Mouse (Mus musculus): ENCODE data around the gene Tmem212. TPM values are rescaled to one million over a fixed set of nuclear protein-coding genes. Genes with fewer than 3 reads are reported as not detected.
A peak's percentile ranks its signal among the peaks of the same experiment; 100 is the strongest.

The Tmem212 gene
- polyA plus RNA-seq, 1 experiment, result not detected

- TF ChIP-seq MYOG (IDR thresholded peaks at IDR 0.05; ENCODE audit: control insufficient read depth, extremely low read depth, insufficient read length), result no peak
- no peak for TF ChIP-seq MAX (IDR thresholded peaks at IDR 0.05)
- TF ChIP-seq CEBPB (IDR thresholded peaks at IDR 0.05; ENCODE audit: low read depth), result no peak
- no peak for TF ChIP-seq FOSL1 (IDR thresholded peaks at IDR 0.05; ENCODE audit: insufficient read depth, low read length, poor library complexity, severe bottlenecking)
- TF ChIP-seq MYOD1 (IDR thresholded peaks at IDR 0.05; ENCODE audit: control insufficient read depth, insufficient read length, low read depth), result no peak
- no peak for TF ChIP-seq CTCF (IDR thresholded peaks at IDR 0.05; ENCODE audit: control insufficient read depth, insufficient read depth, insufficient read length)
- TF ChIP-seq USF1 (IDR thresholded peaks at IDR 0.05; ENCODE audit: low read depth), result no peak
- H3K27me3 ChIP-seq (ENCODE audit: control insufficient read depth, insufficient read depth, insufficient read length), result no peaks in the 10 kb centered on the region
Measured at GRCm38 (mm10) chr3:27854431-27855180, 41.6 kb downstream of the Tmem212 start.

GRCm38 (mm10) chr3:27843266-27843665 lies 52.9 kb downstream of the Tmem212 start:
- Histone ChIP-seq H3K36me3 (ENCODE audit: control insufficient read depth, insufficient read depth) (no peaks in the 10 kb centered on the region), H3K27me3 (ENCODE audit: control insufficient read depth, insufficient read depth, insufficient read length) (no peaks in the 10 kb centered on the region), H3K79me2 (ENCODE audit: control insufficient read depth, insufficient read depth) (no peaks in the 10 kb centered on the region), H3K79me3 (ENCODE audit: low read depth) (no peaks in the 10 kb centered on the region), H3K4me3 (ENCODE audit: insufficient read depth, poor library complexity, severe bottlenecking) (no peak overlapping the region), H3ac (ENCODE audit: control insufficient read depth, insufficient read length, low read depth) (no peak overlapping the region)
- TF ChIP-seq MYOG (IDR thresholded peaks at IDR 0.05; ENCODE audit: control insufficient read depth, extremely low read depth, insufficient read length) (no peak), FOSL1 (IDR thresholded peaks at IDR 0.05; ENCODE audit: insufficient read depth, low read length, poor library complexity, severe bottlenecking) (no peak), CEBPB (IDR thresholded peaks at IDR 0.05; ENCODE audit: low read depth) (no peak), USF1 (IDR thresholded peaks at IDR 0.05; ENCODE audit: low read depth) (no peak), MYOD1 (IDR thresholded peaks at IDR 0.05; ENCODE audit: control insufficient read depth, insufficient read length, low read depth) (no peak), MAX (IDR thresholded peaks at IDR 0.05) (no peak), CTCF (IDR thresholded peaks at IDR 0.05; ENCODE audit: control insufficient read depth, insufficient read depth, insufficient read length) (no peak)

More at GRCm38 (mm10) chr3:27854431-27855180, 41.6 kb downstream of the Tmem212 start:
- H3K36me3 ChIP-seq (ENCODE audit: control insufficient read depth, insufficient read depth), result no peaks in the 10 kb centered on the region
- no peak overlapping the region for H3K4me3 ChIP-seq (ENCODE audit: insufficient read depth, poor library complexity, severe bottlenecking)
- no peaks in the 10 kb centered on the region for H3K79me3 ChIP-seq (ENCODE audit: low read depth)
- no peak overlapping the region for H3ac ChIP-seq (ENCODE audit: control insufficient read depth, insufficient read length, low read depth)
- H3K79me2 ChIP-seq (ENCODE audit: control insufficient read depth, insufficient read depth), result no peaks in the 10 kb centered on the region

DNA sequence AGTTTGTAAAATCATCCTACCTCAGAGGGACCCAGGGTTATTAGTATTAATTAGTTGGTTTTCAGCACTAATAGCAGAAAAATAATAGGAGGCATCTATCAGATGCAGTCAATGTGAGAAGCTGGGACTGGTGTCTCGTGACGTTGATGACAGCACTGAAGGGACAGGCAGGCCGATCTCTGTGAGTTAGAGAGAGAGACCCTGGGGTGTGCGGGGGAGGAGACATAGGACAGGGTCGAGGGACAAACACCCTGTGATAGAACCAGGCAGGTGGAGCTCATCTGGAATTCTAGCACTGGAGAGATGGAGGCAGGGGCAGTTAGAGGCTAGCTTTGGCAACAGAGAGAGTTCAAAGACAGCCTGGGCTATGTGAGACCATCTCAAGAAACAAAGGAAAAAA lies 53.3 kb downstream of the Tmem212 start:
- Histone ChIP-seq H3K4me3 (ENCODE audit: insufficient read depth, poor library complexity, severe bottlenecking) (no peak overlapping the region), H3K79me3 (ENCODE audit: low read depth) (no peaks in the 10 kb centered on the region), H3K79me2 (ENCODE audit: control insufficient read depth, insufficient read depth) (no peaks in the 10 kb centered on the region), H3K27me3 (ENCODE audit: control insufficient read depth, insufficient read depth, insufficient read length) (no peaks in the 10 kb centered on the region), H3ac (ENCODE audit: control insufficient read depth, insufficient read length, low read depth) (no peak overlapping the region), H3K36me3 (ENCODE audit: control insufficient read depth, insufficient read depth) (no peaks in the 10 kb centered on the region)
- no peak for TF ChIP-seq USF1 (IDR thresholded peaks at IDR 0.05; ENCODE audit: low read depth)

- no peak overlapping the region for H3K4me3 ChIP-seq (ENCODE audit: insufficient read depth, poor library complexity, severe bottlenecking)
Measured at GRCm38 (mm10) chr3:27840311-27840710, 55.9 kb downstream of the Tmem212 start.

GRCm38 (mm10) chr3:27839795-27840194 lies 56.4 kb downstream of the Tmem212 start:
- no peaks in the 10 kb centered on the region for H3K27me3 ChIP-seq (ENCODE audit: control insufficient read depth, insufficient read depth, insufficient read length)
- H3K79me3 ChIP-seq (ENCODE audit: low read depth), result no peaks in the 10 kb centered on the region

More at GRCm38 (mm10) chr3:27840311-27840710, 55.9 kb downstream of the Tmem212 start:
- no peaks in the 10 kb centered on the region for H3K27me3 ChIP-seq (ENCODE audit: control insufficient read depth, insufficient read depth, insufficient read length)
- no peaks in the 10 kb centered on the region for H3K36me3 ChIP-seq (ENCODE audit: control insufficient read depth, insufficient read depth)
- no peak overlapping the region for H3ac ChIP-seq (ENCODE audit: control insufficient read depth, insufficient read length, low read depth)
- no peaks in the 10 kb centered on the region for H3K79me3 ChIP-seq (ENCODE audit: low read depth)
- no peaks in the 10 kb centered on the region for H3K79me2 ChIP-seq (ENCODE audit: control insufficient read depth, insufficient read depth)
- TF ChIP-seq USF1 (IDR thresholded peaks at IDR 0.05; ENCODE audit: low read depth) (no peak), CTCF (IDR thresholded peaks at IDR 0.05; ENCODE audit: control insufficient read depth, insufficient read depth, insufficient read length) (no peak)

DNA sequence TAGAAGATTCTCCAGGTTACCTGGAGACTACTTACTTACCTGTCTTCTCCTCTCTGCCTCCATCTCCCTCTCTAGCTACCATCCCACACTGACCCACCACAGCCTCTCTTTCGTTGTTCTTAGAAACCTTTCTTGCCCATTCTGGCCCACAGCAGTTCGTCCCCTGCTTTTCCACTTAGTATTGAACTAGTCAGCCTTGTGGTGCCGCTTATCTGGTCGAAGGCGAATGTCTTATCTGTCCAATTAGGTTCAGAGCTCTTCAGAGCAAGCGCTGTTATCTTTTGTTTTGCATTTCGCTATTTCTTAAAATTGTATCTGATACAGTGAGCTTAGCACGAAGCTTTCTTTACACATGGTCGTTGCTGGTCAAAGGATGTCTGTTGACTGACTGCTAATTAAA lies 56.9 kb downstream of the Tmem212 start:
- no peak overlapping the region for H3ac ChIP-seq (ENCODE audit: control insufficient read depth, insufficient read length, low read depth)
- H3K4me3 ChIP-seq (ENCODE audit: insufficient read depth, poor library complexity, severe bottlenecking), result no peak overlapping the region
- H3K79me3 ChIP-seq (ENCODE audit: low read depth), result no peaks in the 10 kb centered on the region
- no peaks in the 10 kb centered on the region for H3K36me3 ChIP-seq (ENCODE audit: control insufficient read depth, insufficient read depth)
- no peaks in the 10 kb centered on the region for H3K27me3 ChIP-seq (ENCODE audit: control insufficient read depth, insufficient read depth, insufficient read length)
- H3K79me2 ChIP-seq (ENCODE audit: control insufficient read depth, insufficient read depth), result no peaks in the 10 kb centered on the region
- TF ChIP-seq CEBPB (IDR thresholded peaks at IDR 0.05; ENCODE audit: low read depth), result no peak
- TF ChIP-seq CTCF (IDR thresholded peaks at IDR 0.05; ENCODE audit: control insufficient read depth, insufficient read depth, insufficient read length), result no peak
- no peak for TF ChIP-seq MAX (IDR thresholded peaks at IDR 0.05)
- no peak for TF ChIP-seq USF1 (IDR thresholded peaks at IDR 0.05; ENCODE audit: low read depth)
- TF ChIP-seq MYOD1 (IDR thresholded peaks at IDR 0.05; ENCODE audit: control insufficient read depth, insufficient read length, low read depth), result no peak
- no peak for TF ChIP-seq FOSL1 (IDR thresholded peaks at IDR 0.05; ENCODE audit: insufficient read depth, low read length, poor library complexity, severe bottlenecking)
- TF ChIP-seq MYOG (IDR thresholded peaks at IDR 0.05; ENCODE audit: control insufficient read depth, extremely low read depth, insufficient read length), result no peak

More at GRCm38 (mm10) chr3:27839795-27840194, 56.4 kb downstream of the Tmem212 start:
- TF ChIP-seq USF1 (IDR thresholded peaks at IDR 0.05; ENCODE audit: low read depth), result peak; percentile 35
- TF ChIP-seq MYOG (IDR thresholded peaks at IDR 0.05; ENCODE audit: control insufficient read depth, extremely low read depth, insufficient read length), result no peak
- no peaks in the 10 kb centered on the region for H3K79me2 ChIP-seq (ENCODE audit: control insufficient read depth, insufficient read depth)
- no peak overlapping the region for H3ac ChIP-seq (ENCODE audit: control insufficient read depth, insufficient read length, low read depth)
- H3K36me3 ChIP-seq (ENCODE audit: control insufficient read depth, insufficient read depth), result no peaks in the 10 kb centered on the region
- no peak overlapping the region for H3K4me3 ChIP-seq (ENCODE audit: insufficient read depth, poor library complexity, severe bottlenecking)

Data from C2C12 (cell line).